Mouse (Mus musculus): ENCODE results near the gene Abtb2. TPM values are rescaled to one million over a fixed set of nuclear protein-coding genes. Genes with fewer than 3 reads are reported as not detected.

Gene Abtb2
- polyA plus RNA-seq, 1 experiment from 2014 or later: 10.8 TPM

- no peaks in the 10 kb centered on the region for H3K9me3 ChIP-seq (replicated peaks)
- peak; percentile 50; the same call in 1 of the 2 replicates for ATAC-seq (ENCODE audit: low FRiP score)
- H3K27ac ChIP-seq (replicated peaks): no peak overlapping the region
- H3K27me3 ChIP-seq (replicated peaks): no peaks in the 10 kb centered on the region
- no peak overlapping the region for H3K4me2 ChIP-seq
- no peaks in the 10 kb centered on the region for H3K36me3 ChIP-seq
- no peak overlapping the region for H3K9ac ChIP-seq (replicated peaks)
- H3K4me3 ChIP-seq (replicated peaks): no peak overlapping the region
- peaks cover 23% of the 10 kb centered on the region for H3K4me1 ChIP-seq
- WGBS: 17% methylated on average over 7 of the region's 7 CpGs
Measured at GRCm38 (mm10) chr2:103625349-103625932, 59.3 kb downstream of the Abtb2 start.

- H3K27ac ChIP-seq (replicated peaks): no peak overlapping the region
- no peak overlapping the region for H3K4me2 ChIP-seq
- H3K9ac ChIP-seq (replicated peaks): no peak overlapping the region
- H3K4me1 ChIP-seq: peaks cover 32% of the 10 kb centered on the region
- H3K27me3 ChIP-seq (replicated peaks): no peaks in the 10 kb centered on the region
- no peaks in the 10 kb centered on the region for H3K36me3 ChIP-seq
- 83% methylated on average over 7 of the region's 7 CpGs for WGBS
- no peaks in the 10 kb centered on the region for H3K9me3 ChIP-seq (replicated peaks)
- H3K4me3 ChIP-seq (replicated peaks): no peak overlapping the region
- no peak for ATAC-seq (ENCODE audit: low FRiP score)
Measured at GRCm38 (mm10) chr2:103627101-103627500, 61.0 kb downstream of the Abtb2 start.

GRCm38 (mm10) chr2:103629956-103630355 lies 63.8 kb downstream of the Abtb2 start:
- H3K36me3 ChIP-seq: no peaks in the 10 kb centered on the region
- H3K27me3 ChIP-seq (replicated peaks): no peaks in the 10 kb centered on the region
- H3K4me1 ChIP-seq: peaks cover 27% of the 10 kb centered on the region
- no peak overlapping the region for H3K4me2 ChIP-seq
- H3K9ac ChIP-seq (replicated peaks): no peak overlapping the region
- H3K9me3 ChIP-seq (replicated peaks): no peaks in the 10 kb centered on the region
- H3K4me3 ChIP-seq (replicated peaks): no peak overlapping the region
- no peak overlapping the region for H3K27ac ChIP-seq (replicated peaks)
- ATAC-seq (ENCODE audit: low FRiP score): no peak
- WGBS: 50% methylated on average over 5 of the region's 5 CpGs

GRCm38 (mm10) chr2:103631293-103631717 lies 65.2 kb downstream of the Abtb2 start:
- WGBS: 78% methylated on average over 7 of the region's 7 CpGs
- Histone ChIP-seq H3K27me3 (replicated peaks) (no peaks in the 10 kb centered on the region), H3K36me3 (no peaks in the 10 kb centered on the region), H3K4me3 (replicated peaks) (no peak overlapping the region), H3K4me2 (no peak overlapping the region), H3K9me3 (replicated peaks) (no peaks in the 10 kb centered on the region), H3K4me1 (peaks cover 19% of the 10 kb centered on the region), H3K27ac (replicated peaks) (peak overlapping the region; percentile 33; the same call in 1 of the 2 replicates), H3K9ac (replicated peaks) (no peak overlapping the region)
- peak; percentile 46; the same call in 1 of the 2 replicates for ATAC-seq (ENCODE audit: low FRiP score)

- Histone ChIP-seq H3K9ac (replicated peaks) (no peak overlapping the region), H3K4me2 (no peak overlapping the region)
Measured at GRCm38 (mm10) chr2:103632136-103632925, 66.2 kb downstream of the Abtb2 start.

GRCm38 (mm10) chr2:103632926-103633250 lies 66.8 kb downstream of the Abtb2 start:
- ATAC-seq (ENCODE audit: low FRiP score): no peak
- Histone ChIP-seq H3K9me3 (replicated peaks) (no peaks in the 10 kb centered on the region), H3K9ac (replicated peaks) (no peak overlapping the region), H3K4me3 (replicated peaks) (no peak overlapping the region), H3K27ac (replicated peaks) (no peak overlapping the region), H3K4me1 (peaks cover 28% of the 10 kb centered on the region), H3K4me2 (no peak overlapping the region), H3K27me3 (replicated peaks) (no peaks in the 10 kb centered on the region), H3K36me3 (no peaks in the 10 kb centered on the region)
- 91% methylated on average over 2 of the region's 2 CpGs for WGBS

More at GRCm38 (mm10) chr2:103632136-103632925, 66.2 kb downstream of the Abtb2 start:
- H3K27ac ChIP-seq (replicated peaks): no peak overlapping the region
- H3K27me3 ChIP-seq (replicated peaks): no peaks in the 10 kb centered on the region
- ATAC-seq (ENCODE audit: low FRiP score): no peak
- no peaks in the 10 kb centered on the region for H3K9me3 ChIP-seq (replicated peaks)
- no peaks in the 10 kb centered on the region for H3K36me3 ChIP-seq
- H3K4me3 ChIP-seq (replicated peaks): no peak overlapping the region
- H3K4me1 ChIP-seq: peaks cover 26% of the 10 kb centered on the region
- WGBS: 81% methylated on average over 6 of the region's 6 CpGs

- no peak for ATAC-seq (ENCODE audit: low FRiP score)
- 84% methylated on average over 3 of the region's 3 CpGs for WGBS
Measured at GRCm38 (mm10) chr2:103635731-103636487, 69.8 kb downstream of the Abtb2 start.

GRCm38 (mm10) chr2:103637385-103637784 lies 71.3 kb downstream of the Abtb2 start:
- WGBS: 64% methylated on average over 1 of the region's 1 CpGs
- ATAC-seq (ENCODE audit: low FRiP score): no peak
- Histone ChIP-seq H3K9me3 (replicated peaks) (no peaks in the 10 kb centered on the region), H3K4me3 (replicated peaks) (no peak overlapping the region), H3K27me3 (replicated peaks) (peaks cover 23% of the 10 kb centered on the region), H3K4me1 (peaks cover 18% of the 10 kb centered on the region), H3K27ac (replicated peaks) (no peak overlapping the region), H3K4me2 (no peak overlapping the region), H3K9ac (replicated peaks) (no peak overlapping the region), H3K36me3 (no peaks in the 10 kb centered on the region)

More at GRCm38 (mm10) chr2:103635731-103636487, 69.8 kb downstream of the Abtb2 start:
- H3K4me1 ChIP-seq: peaks cover 24% of the 10 kb centered on the region
- H3K9me3 ChIP-seq (replicated peaks): no peaks in the 10 kb centered on the region
- peaks cover 15% of the 10 kb centered on the region; the same call in 1 of the 2 replicates for H3K27me3 ChIP-seq (replicated peaks)
- no peak overlapping the region for H3K9ac ChIP-seq (replicated peaks)
- H3K4me3 ChIP-seq (replicated peaks): no peak overlapping the region
- H3K36me3 ChIP-seq: no peaks in the 10 kb centered on the region
- no peak overlapping the region for H3K4me2 ChIP-seq
- no peak overlapping the region for H3K27ac ChIP-seq (replicated peaks)

- H3K27me3 ChIP-seq (replicated peaks): peaks cover 23% of the 10 kb centered on the region
Measured at GRCm38 (mm10) chr2:103637943-103638342, 71.8 kb downstream of the Abtb2 start.

GRCm38 (mm10) chr2:103639701-103640100 lies 73.6 kb downstream of the Abtb2 start:
- Histone ChIP-seq H3K36me3 (no peaks in the 10 kb centered on the region), H3K9ac (replicated peaks) (no peak overlapping the region), H3K4me2 (no peak overlapping the region), H3K4me3 (replicated peaks) (no peak overlapping the region), H3K4me1 (peaks cover 25% of the 10 kb centered on the region), H3K27ac (replicated peaks) (no peak overlapping the region), H3K27me3 (replicated peaks) (peaks cover 23% of the 10 kb centered on the region), H3K9me3 (replicated peaks) (no peaks in the 10 kb centered on the region)
- ATAC-seq (ENCODE audit: low FRiP score): no peak
- 40% methylated on average over 2 of the region's 2 CpGs for WGBS

More at GRCm38 (mm10) chr2:103637943-103638342, 71.8 kb downstream of the Abtb2 start:
- 94% methylated on average over 5 of the region's 5 CpGs for WGBS
- H3K36me3 ChIP-seq: no peaks in the 10 kb centered on the region
- no peaks in the 10 kb centered on the region for H3K9me3 ChIP-seq (replicated peaks)
- peaks cover 18% of the 10 kb centered on the region for H3K4me1 ChIP-seq
- no peak overlapping the region for H3K4me3 ChIP-seq (replicated peaks)
- H3K9ac ChIP-seq (replicated peaks): no peak overlapping the region
- no peak overlapping the region for H3K27ac ChIP-seq (replicated peaks)
- no peak overlapping the region for H3K4me2 ChIP-seq
- ATAC-seq (ENCODE audit: low FRiP score): no peak

GRCm38 (mm10) chr2:103640861-103641260 lies 74.8 kb downstream of the Abtb2 start:
- Histone ChIP-seq H3K9me3 (replicated peaks) (no peaks in the 10 kb centered on the region), H3K4me3 (replicated peaks) (no peak overlapping the region), H3K27ac (replicated peaks) (no peak overlapping the region), H3K4me1 (peaks cover 25% of the 10 kb centered on the region), H3K27me3 (replicated peaks) (peaks cover 26% of the 10 kb centered on the region), H3K36me3 (no peaks in the 10 kb centered on the region), H3K4me2 (no peak overlapping the region), H3K9ac (replicated peaks) (no peak overlapping the region)
- no peak for ATAC-seq (ENCODE audit: low FRiP score)
- WGBS: 36% methylated on average over 2 of the region's 2 CpGs
